Comparison of ENCODE assay signal across 8 mouse cellular contexts in the genomic region with DNA sequence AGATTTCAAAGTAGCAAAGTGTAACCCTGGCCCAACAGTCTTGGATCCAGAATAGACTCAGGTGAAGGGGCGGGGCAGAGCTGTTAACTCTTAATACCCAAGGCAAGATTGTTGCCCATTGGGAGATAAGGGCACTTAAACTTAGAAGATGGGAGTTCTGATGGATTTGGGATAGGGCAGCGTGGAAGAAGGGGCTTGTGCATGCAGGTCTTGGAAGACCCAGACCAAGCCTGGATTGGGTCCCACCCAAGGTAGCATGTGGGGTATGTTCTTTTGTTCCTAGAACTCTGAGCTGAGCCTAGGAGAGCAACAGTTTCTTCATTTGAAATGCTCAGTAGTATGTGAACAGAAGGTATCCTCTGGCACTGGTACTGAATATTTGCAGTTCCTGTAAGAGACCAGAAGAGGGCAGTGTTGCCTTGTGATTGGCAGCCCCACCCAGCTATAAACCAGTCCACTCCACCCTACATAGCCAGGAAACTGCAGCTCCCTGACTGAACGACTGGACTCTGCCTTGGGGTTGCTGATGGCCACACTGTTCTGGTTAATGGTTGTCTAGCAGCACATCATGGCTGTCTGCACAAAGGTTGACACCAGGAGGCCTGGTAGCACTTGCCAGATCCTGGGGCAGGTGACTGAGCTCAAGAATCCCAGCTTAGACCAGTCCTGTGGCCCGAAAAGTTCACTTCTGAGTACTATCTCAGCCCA. TPM values are rescaled to one million over a fixed set of nuclear protein-coding genes. Genes with fewer than 3 reads are reported as not detected.
DNase-seq lines count a peak whose midpoint lies in the region; ATAC-seq and TF ChIP-seq lines count a peak whose summit lies in the region.

No protein-coding gene starts in this region.

- DNase-seq in 416B (ENCODE audit: low read depth): peak; percentile 91
- peak; percentile 86 for DNase-seq in R1 (ENCODE audit: low read depth, low spot score)
- peak; percentile 74 to 77 for DNase-seq in cerebellum, postnatal 25 days
- peak; percentile 69 for DNase-seq in gastrocnemius, adult 2 months
- DNase-seq in left cerebral cortex, postnatal 36 days (ENCODE audit: low spot score in 2 of 2): peak; percentile 46 to 58
- peak; percentile 89 for DNase-seq in mesoderm, embryonic 11.5 days (ENCODE audit: low read depth, low spot score)

- H3K36me3 ChIP-seq in intestine, embryonic 16.5 days (ENCODE audit: control insufficient read depth, insufficient read depth, low read length): peaks cover 15% of the 10 kb centered on the region
- H3K36me3 ChIP-seq in stomach, embryonic 16.5 days (ENCODE audit: control insufficient read depth, insufficient read depth, low read length): peaks cover 10% of the 10 kb centered on the region; the same call in 1 of the 2 replicates

- 54% methylated on average over 4 of the region's 4 CpGs for WGBS in intestine, embryonic 16.5 days
- WGBS in stomach, embryonic 16.5 days: 52% methylated on average over 4 of the region's 4 CpGs

- peak; percentile 94; the same call in 1 of the 2 replicates for TF ChIP-seq CTCF in gastrocnemius, adult 2 months (IDR thresholded peaks at IDR 0.05)

- H3K4me2 ChIP-seq in intestine, embryonic 16.5 days (ENCODE audit: low read depth, low read length): no peak overlapping the region
- H3K4me2 ChIP-seq in stomach, embryonic 16.5 days (ENCODE audit: low read depth, low read length): no peak overlapping the region

- H3K9me3 ChIP-seq in intestine, embryonic 16.5 days (ENCODE audit: control insufficient read depth, low read length): no peaks in the 10 kb centered on the region
- no peaks in the 10 kb centered on the region for H3K9me3 ChIP-seq in stomach, embryonic 16.5 days (replicated peaks; ENCODE audit: control insufficient read depth, low read length)

- ATAC-seq in intestine, embryonic 16.5 days: peak; percentile 80
- ATAC-seq in stomach, embryonic 16.5 days (ENCODE audit: insufficient read depth, low FRiP score): peak; percentile 35; the same call in 1 of the 2 replicates

- H3K9ac ChIP-seq in intestine, embryonic 16.5 days (ENCODE audit: low read depth, low read length): peak overlapping the region; percentile 31; the same call in 1 of the 2 replicates
- H3K9ac ChIP-seq in stomach, embryonic 16.5 days (ENCODE audit: low read length): 0 out of 2 replicates have a peak overlapping the region, but pooled peaks have one; percentile 2

- H3K27ac ChIP-seq in gastrocnemius, adult 2 months: peak overlapping the region; percentile 78
- peak overlapping the region; percentile 88 for H3K27ac ChIP-seq in intestine, embryonic 16.5 days (ENCODE audit: low read length)
- H3K27ac ChIP-seq in stomach, embryonic 16.5 days (ENCODE audit: low read length): peak overlapping the region; percentile 54

- peaks cover 47% of the 10 kb centered on the region for H3K4me1 ChIP-seq in intestine, embryonic 16.5 days (ENCODE audit: control insufficient read depth, insufficient read depth, low read length)
- peaks cover 36% of the 10 kb centered on the region for H3K4me1 ChIP-seq in stomach, embryonic 16.5 days (ENCODE audit: control insufficient read depth, insufficient read depth, low read length)

- intact Hi-C loops in gastrocnemius, adult 2 months (cut with DNase I): loop anchor here (1.0 kb wide), 1 partner anchor 123 kb away; no protein-coding TSS in a partner anchor
- intact Hi-C loops in left cerebral cortex, postnatal 36 days (cut with DNase I): loop anchor here (5.0 to 10.0 kb wide), 2 partner anchors 58 to 86 kb away; partner anchors contain the start of genes Mcrip1 and P4hb

- H3K27me3 ChIP-seq in intestine, embryonic 16.5 days (replicated peaks; ENCODE audit: control insufficient read depth, insufficient read depth, low read length): no peaks in the 10 kb centered on the region
- no peaks in the 10 kb centered on the region for H3K27me3 ChIP-seq in stomach, embryonic 16.5 days (ENCODE audit: control insufficient read depth, insufficient read depth, low read length)

- no peak overlapping the region for H3K4me3 ChIP-seq in gastrocnemius, adult 2 months
- no peak overlapping the region for H3K4me3 ChIP-seq in intestine, embryonic 16.5 days (ENCODE audit: low read length)
- H3K4me3 ChIP-seq in stomach, embryonic 16.5 days (replicated peaks; ENCODE audit: low read length): no peak overlapping the region

RNA-seq across cellular contexts. Expression of gene Slc25a10, which starts 2.4 kb away (rescaled TPM):
- 1 to 10 TPM; 2.8 to 4.1 TPM for total RNA-seq in gastrocnemius, adult 2 months (2021)
- polyA plus RNA-seq in intestine, embryonic 16.5 days (2015; fragmentation: Nextera tagmentation; extraction: Ambion mirVana): 104 and 108 TPM in 2 replicates
- 10 to 100 TPM; 18.2 to 21.9 TPM for total RNA-seq in left cerebral cortex, postnatal 36 days (2021)
- 73.9 and 75.8 TPM in 2 replicates for polyA plus RNA-seq in stomach, embryonic 16.5 days (2015; fragmentation: Nextera tagmentation; extraction: Ambion mirVana)

RNA-seq across cellular contexts. Expression of gene Mrpl12, which starts 4.8 kb away (rescaled TPM):
- 100 to 1,000 TPM; 120 to 177 TPM for total RNA-seq in gastrocnemius, adult 2 months (2021)
- 228 and 239 TPM in 2 replicates for polyA plus RNA-seq in intestine, embryonic 16.5 days (2015; fragmentation: Nextera tagmentation; extraction: Ambion mirVana)
- total RNA-seq in left cerebral cortex, postnatal 36 days (2021): 10 to 100 TPM; 75.6 to 78.5 TPM
- 140 and 145 TPM in 2 replicates for polyA plus RNA-seq in stomach, embryonic 16.5 days (2015; fragmentation: Nextera tagmentation; extraction: Ambion mirVana)

RNA-seq across cellular contexts. Expression of gene Arl16, which starts 21.8 kb away (rescaled TPM):
- 1 to 10 TPM; 5.6 to 6.3 TPM for total RNA-seq in gastrocnemius, adult 2 months (2021)
- 32.6 and 38.9 TPM in 2 replicates for polyA plus RNA-seq in intestine, embryonic 16.5 days (2015; fragmentation: Nextera tagmentation; extraction: Ambion mirVana)
- 10 to 100 TPM; 49.3 to 55.0 TPM for total RNA-seq in left cerebral cortex, postnatal 36 days (2021)
- polyA plus RNA-seq in stomach, embryonic 16.5 days (2015; fragmentation: Nextera tagmentation; extraction: Ambion mirVana): 35.6 and 38.1 TPM in 2 replicates

RNA-seq across cellular contexts. Expression of gene Ccdc137, which starts 31.3 kb away (rescaled TPM):
- 1 to 10 TPM; 5.2 to 7.2 TPM for total RNA-seq in gastrocnemius, adult 2 months (2021)
- polyA plus RNA-seq in intestine, embryonic 16.5 days (2015; fragmentation: Nextera tagmentation; extraction: Ambion mirVana): 27.1 and 31.3 TPM in 2 replicates
- total RNA-seq in left cerebral cortex, postnatal 36 days (2021): 10 to 100 TPM; 19.9 to 29.4 TPM
- 28.9 and 33.7 TPM in 2 replicates for polyA plus RNA-seq in stomach, embryonic 16.5 days (2015; fragmentation: Nextera tagmentation; extraction: Ambion mirVana)

RNA-seq across cellular contexts. Expression of gene Oxld1, which starts 31.3 kb away (rescaled TPM):
- 10 to 100 TPM; 19.1 to 31.8 TPM for total RNA-seq in gastrocnemius, adult 2 months (2021)
- polyA plus RNA-seq in intestine, embryonic 16.5 days (2015; fragmentation: Nextera tagmentation; extraction: Ambion mirVana): 21.0 and 24.6 TPM in 2 replicates
- total RNA-seq in left cerebral cortex, postnatal 36 days (2021): 10 to 100 TPM; 14.3 to 20.6 TPM
- polyA plus RNA-seq in stomach, embryonic 16.5 days (2015; fragmentation: Nextera tagmentation; extraction: Ambion mirVana): 14.0 TPM in 2 replicates

Comparison
In these comparisons a context has a peak if more than half of its experiments do, and no peak if none do; other contexts are left out.
1. RNA of gene Arl16, which starts 21.8 kb away (total RNA-seq): 49.3 to 55.0 TPM in left cerebral cortex, postnatal 36 days; 5.6 to 6.3 TPM in gastrocnemius, adult 2 months; every median in the first group is over 4 times any median in the second.
2. Peak in every context shown above with its lines, with median percentiles within 50 percentile points of each other: DNase-seq and H3K27ac ChIP-seq.